Mouse (Mus musculus) Muller cell, postnatal 12 days (primary cell): ENCODE measurements around the gene Sectm1b.
A peak's percentile ranks its signal among the peaks of the same experiment; 100 is the strongest.
"Not testable (repeated sequence)": the region's sequence is repeated elsewhere in the genome, so short reads cannot be mapped to it uniquely, and the experiment has no call there.

Source experiments
- DNase-seq: peaks from one replicate; pipeline ENCODE4 v3.0.0-alpha.2; 2015; ENCODE audit errors: inconsistent ontology term

Sectm1b gene

DNA sequence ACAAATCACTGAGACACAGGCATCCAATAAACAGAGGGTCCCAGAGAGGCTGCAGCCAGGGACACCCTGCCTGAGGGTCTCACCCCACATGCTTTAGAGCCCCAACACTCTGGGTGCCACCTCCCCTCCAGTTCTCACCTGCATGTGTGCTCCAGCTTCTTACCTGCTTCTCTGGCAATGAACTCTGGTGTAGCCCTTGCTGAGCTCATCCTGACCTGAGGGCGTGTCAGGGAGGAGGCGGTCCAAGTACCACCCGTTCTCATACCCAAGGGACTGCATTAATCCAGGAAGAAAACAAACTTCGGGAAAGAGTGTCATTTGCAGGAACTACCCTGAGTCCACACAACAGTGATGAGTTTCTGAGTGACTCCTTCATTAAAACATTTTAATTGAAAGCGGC is at the start of gene Sectm1b:
Sectm1b (minus strand) TSS at position 191 of the 400 bp plus-strand sequence.
- DNase-seq = no peak

DNA sequence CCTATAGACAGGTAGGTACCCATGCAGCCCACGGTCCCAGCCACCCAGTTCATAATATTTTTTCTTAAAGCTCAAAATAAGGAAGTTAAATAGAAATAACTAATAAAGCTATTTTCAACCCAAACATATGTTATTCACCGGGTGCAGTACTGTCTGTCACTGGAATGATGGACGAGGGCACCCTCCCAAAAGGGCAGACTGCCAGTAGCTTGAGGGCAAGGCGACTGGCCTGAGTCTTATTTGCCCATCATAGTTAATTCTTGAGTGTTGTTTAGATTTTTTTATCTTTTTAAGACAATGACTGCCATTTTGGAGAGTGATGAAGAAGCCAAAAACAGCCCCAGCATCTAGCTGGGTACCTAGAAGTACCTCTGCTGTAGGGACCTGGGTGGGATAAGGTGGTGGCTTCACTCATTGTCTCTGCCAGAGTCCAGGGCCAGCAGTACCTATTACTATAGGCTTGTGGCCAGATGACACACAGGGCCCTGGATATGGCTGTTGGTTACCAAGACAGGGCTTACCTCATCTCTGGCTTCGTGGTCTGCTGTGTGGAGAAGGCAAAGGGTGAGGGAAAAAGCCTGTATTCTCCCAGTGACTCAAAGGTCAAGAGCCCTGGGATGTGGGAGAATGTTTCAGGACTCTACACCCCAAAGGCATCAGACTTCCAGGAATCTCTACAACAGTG is 48.9 kb upstream of the Sectm1b start:
- peak; percentile 26 for DNase-seq

DNA sequence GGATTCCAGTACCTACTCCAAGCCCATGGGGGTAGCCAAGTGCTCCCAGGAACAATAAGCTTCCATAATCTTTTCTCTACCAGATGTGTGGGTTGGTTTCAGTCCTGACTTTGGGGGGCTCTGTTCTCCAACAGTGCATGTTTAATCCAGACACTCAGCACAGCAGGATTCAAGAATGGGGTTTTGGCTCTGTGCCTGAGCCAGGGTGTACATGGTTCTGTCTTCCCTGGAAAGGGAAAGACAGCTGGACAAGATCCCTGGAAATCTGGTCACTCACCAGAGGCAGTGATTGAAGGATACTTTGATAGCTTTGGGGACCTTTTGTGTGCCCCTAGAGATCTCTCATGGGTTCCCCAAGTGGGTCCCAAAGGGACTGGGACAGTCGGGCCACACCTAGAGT is 48.2 kb upstream of the Sectm1b start:
- DNase-seq = no peak

DNA sequence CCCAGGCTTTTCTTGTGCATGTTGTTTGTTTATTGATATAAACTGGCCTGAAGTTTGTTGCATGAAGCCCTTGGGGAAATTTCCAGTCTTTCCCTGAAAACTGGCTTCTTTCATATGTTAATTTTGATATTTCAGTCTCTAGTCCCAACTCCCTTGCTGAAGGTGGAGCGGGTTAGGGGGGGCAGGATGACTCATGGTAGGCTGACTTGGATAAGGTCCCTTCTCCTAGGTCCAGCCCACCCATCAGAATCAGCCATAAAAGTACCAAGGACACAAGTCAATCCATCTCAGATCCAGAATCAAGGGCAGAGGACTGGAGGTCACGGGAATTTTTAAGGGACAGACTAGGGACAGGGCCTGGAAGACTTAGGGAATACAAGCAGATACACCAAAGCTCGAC is 47.7 kb upstream of the Sectm1b start:
- no peak for DNase-seq

DNA sequence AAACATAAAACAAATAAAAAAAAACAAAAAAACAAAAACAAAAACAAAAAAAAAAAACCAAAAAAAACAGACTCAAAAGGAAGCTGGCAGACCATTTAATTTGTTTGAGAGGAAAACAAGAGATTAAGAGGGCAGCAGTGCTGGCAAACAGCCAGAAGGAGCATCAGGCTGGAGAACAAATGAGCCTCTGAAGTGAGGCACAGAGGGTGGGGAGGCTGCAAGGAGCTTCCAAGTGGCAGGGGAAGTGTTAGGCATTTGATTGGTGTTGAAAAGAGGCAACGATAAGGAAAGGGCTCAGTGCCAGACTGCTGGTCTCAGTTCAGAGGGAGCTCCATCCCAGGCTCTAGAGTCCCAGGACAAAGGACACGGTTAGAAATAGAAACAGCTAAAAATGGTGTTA is 46.6 kb upstream of the Sectm1b start:
- DNase-seq = peak; percentile 24

DNA sequence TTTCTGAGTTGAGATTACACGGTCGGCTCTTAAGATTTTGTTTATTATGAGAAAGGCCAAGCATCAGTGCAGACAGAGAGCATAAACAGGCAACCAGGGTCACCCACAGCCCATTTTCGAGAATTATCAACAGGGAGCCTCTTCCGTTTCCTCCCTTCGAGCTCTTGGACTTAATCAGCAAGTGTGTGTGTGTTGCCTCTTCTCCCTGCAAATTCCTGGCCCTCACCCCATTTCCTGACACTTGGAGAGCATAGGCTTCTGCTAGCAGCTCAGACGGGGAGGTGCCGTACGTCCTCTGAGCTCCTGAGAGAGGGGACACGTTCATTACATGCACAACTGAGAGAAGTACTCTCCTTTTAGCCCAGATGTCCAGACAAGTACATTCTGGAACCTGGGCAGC is 44.7 kb upstream of the Sectm1b start:
- DNase-seq = no peak

DNA sequence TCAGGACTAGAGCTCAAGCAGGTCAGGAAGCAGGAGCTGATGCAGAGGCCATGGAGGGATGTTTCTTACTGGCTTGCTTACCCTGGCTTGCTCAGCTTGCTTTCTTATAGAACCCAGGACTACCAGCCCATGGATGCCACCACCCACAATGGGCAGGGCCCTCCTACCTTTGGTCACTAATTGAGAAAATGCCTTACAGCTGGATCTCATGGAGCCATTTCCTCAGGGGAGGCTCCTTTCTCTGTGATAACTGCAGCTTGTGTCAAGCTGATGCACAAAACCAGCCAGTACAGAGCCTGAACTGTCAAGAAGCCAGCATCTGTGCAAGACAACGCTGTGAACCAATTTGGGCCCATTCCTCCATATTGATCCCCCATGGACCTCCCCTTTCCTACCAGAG is 43.9 kb upstream of the Sectm1b start:
- DNase-seq = not testable (repeated sequence)

DNA sequence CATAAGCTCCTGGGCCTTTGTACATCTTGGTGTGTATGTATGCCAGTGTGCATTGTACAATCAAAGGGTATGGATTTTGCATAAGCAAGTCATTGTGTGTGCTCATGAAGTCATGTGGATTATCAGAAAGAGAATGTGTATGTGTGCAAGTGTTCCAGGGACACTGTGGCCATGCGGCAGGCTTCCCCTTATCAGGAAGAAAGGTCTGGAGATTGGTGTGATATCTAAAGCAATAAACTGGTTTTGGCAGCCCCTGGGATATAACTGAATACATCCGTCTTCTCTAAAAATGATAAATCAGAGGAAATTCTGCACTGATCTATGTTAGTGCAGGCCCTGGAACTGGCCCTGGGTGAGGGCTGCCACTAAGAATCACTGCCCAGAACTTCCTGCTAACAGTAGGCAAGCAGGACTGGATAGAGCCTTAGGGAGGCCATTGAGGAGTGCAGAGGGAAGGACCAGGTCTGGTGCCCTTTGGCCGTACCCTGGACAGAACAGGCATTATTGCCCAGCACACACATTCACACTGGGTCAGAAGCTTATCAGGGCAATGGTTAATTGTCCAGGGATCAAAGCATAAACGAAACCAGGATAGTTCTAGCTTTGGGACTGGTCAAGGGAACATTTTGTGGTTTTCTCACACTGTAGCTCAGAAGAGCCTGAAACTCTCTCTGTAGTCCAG is 37.9 kb upstream of the Sectm1b start:
- DNase-seq = no peak

DNA sequence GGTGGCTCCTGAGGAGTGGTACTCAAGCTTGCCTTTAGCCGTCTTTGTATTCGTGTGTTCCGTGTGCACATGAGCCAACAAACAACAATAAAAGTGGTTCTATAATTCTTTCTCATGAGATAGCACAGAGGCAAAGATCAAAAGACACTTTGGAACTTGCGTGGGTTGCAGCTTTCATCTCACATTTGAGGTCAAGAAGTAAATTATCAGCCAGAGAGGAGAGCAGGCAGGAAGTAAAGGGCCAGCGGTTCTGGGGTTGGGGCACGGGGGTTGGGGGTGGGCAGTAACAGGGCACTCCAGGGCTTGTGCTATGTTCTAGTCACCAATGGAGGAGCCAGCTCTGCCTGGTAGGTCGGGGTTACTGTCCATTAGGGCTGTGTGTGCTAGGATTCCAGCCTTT is 37.3 kb upstream of the Sectm1b start:
- DNase-seq = no peak

DNA sequence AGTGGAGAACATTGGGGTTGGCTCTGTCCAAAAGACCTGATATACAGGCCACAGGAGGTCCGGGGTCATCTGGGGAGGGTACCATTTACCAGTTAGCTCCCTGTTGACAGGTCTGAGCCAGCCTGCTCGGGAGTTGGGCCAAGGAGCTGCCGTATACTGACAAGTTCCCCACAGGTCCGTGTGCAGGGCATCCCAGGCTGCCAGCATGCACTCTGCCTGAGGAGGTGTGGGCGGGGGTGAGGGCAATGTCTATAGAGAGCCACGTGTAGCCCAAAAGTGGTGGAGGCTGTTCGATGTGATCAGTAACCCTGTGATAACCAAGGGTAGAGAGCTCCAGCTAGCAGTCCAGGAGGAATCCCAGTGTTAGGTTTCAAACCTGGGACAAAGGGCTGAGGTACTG is 36.4 kb upstream of the Sectm1b start:
- DNase-seq = no peak

DNA sequence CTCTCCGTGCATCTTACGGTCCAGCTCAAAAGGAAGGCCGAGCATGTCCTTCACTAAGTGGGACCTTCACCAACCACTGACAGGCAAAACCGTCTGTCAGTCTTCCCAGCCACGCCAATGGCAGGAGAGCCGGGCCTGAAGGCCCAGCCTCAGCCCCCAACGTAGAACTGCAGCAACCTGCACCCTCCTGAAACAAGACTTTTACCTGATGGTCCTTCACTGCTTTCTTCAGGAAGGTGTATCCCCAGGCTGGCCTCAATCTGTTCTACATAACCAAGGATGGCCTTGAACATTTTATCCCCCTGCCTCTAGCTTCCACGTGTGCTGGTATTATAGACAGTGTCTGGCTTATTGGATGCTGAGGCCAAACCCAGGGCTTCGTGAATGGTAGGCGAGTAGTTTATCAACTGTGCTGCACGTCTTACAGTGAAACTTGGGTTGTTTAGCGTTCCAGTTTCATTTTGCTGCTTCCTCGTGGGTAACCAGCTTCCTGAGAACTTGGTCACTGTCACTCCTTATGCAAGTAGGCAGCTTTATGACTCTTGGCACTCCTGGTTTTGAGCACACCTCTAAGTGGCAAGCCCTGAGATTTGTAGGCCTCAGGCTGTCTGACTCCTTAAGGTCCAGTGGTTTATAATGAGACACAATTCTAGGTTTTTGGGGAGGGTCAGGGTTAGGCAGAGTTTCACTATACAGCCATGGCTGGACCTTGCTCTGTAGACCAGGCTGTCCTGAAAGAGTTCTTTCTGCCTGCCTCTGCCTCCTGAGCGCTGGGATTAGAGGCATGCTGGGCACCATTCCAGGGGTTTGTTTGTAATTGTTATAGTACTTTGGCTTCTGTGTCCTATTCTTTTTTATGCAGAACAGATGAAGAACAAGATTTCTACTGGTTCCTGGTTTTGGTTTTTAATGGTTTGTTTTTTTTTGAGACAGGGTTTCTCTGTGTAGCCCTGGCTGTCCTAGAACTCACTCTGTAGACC is 29.5 kb upstream of the Sectm1b start:
- no peak for DNase-seq

DNA sequence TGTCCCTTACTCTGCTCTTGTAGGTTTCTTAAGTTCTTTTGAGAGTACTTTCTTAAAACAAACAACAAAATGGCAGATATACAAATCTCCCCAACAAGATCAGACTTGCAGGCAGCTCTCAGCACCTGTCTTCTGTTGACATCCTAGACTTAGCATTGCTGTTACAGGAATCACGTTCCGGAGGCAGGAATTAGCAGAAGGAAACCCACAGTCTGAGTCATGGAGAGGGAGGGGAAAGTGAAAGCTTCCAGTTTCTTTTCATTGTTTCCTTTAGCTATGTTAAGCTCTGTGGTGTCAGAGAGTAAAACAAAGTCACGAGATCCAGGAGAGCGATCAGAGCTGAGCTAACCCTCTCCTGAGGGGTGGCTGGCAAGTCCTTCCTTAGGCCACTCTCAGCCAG is 27.6 kb upstream of the Sectm1b start:
- peak; percentile 54 for DNase-seq

DNA sequence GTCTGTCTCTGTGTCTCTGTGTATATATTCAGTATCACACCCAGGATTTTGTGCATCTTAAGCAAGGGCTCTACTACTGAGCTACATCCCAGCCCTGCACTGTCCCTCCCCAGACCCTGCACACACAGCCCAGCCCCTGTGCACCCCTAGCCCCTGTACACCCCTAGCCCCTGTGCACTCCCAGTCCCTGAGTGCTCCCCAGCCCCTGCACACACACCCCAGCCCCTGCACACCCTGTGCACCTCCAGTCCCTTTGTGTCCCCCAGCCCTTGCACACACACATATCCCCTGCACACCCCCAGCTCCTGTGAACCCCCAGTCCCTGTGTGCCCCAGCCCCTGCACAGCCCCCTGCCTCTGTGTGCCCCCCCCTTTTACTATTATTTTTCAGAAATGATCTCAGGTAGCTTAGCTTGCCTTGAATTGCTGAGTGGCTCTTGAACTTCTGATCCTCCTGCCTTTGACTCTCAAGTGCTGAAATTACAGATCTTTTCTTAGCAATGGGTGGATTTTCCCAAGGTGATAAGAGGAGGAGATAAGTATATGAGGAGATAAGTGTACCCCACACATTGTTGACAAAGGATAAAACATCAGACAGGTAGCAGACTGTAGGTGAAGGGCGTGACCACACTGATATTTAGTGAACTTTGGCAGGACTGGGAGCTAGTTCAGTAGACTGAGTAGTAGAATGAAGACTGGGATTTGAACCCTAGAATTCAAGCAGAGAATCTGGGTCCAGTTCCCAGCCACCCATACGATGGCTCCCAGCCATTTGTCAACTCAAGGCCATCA is 26.6 kb upstream of the Sectm1b start:
- DNase-seq = no peak

DNA sequence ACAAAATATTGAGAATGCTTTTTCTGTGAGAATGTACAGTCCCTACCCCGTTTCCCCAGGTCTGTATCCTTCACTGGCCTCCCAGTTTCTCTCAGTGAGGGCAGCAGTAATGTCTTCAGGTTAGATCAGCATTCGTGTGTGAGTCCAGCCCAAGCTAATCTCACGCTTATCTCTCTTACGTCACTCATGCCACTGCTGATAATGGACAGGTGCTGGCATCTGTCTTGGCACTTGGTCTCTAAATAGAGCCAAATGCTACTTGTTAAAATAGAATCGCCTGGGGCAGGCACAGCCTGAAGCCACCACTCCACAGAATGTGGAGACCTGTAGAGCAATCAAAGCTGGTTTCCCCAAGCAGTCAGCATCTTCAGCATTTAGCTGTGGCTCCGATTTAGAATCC is 25.6 kb upstream of the Sectm1b start:
- no peak for DNase-seq

DNA sequence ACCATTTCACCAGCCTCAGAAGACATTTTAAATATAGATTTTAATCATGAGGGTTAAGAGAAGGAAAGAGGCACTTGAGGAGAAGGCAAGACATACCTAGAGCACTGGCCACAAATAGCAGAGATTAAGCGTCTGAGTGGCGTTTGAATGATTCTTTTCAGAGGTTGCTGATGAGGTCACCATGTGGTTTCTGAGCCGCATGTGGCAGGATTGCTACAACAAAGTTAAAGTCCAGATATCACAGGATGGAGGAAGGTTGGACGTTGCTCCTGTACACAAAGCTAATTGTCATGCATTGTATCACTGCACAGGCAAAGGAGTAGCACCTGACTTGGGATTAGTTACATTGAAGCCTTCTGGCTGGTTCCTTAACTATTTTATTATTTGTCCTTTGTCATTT is 22.9 kb upstream of the Sectm1b start:
- DNase-seq = no peak

DNA sequence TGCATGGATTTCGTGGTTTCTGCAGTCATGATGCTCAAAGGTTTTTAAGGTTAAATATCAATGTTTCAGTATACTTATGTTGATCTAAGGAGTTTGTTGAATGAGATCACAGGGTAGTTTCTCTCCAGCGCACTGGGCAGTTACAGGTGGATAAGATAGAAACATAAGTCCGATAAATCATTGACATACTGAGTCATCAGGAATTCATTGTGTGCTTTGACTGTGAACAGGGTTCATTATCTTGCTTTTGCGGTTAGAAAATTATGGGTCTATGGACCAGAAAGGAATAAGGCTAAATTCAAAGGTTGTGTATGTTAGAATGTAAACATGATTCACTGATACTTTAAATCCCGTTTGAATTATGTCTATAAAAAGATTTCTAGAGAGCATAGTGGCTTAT is 21.8 kb upstream of the Sectm1b start:
- no peak for DNase-seq

DNA sequence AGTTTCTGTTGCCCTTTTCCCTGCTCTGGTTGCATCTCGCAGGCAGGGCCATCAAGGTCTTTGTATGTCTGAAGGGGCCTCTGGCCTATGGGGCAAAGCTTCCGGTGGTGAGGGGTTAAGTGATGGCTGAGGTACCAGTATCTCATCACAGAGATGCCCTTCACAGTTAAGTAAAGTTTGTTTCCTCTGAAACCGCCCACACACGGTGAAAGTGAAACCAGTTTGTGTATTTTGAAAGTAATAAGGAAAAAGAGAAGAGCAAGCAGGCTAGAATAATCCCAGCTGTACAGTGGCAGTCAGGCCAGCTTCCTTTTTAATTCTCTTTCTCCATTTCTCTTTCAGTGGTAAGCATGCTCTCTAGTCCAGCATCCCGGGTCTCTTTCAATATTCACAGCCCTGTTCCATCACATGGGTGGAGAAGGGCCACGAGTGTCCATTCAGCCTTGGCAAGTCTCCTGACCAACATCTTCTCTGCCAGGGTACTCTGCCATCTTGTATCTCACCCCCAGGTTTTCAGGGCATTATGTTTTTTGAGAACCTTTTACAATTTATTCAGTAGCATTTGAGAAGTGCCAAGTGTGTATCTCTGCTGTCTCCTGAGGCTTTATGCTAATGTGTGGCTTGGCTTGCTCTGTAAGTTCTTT is 19.6 kb upstream of the Sectm1b start:
- no peak for DNase-seq

DNA sequence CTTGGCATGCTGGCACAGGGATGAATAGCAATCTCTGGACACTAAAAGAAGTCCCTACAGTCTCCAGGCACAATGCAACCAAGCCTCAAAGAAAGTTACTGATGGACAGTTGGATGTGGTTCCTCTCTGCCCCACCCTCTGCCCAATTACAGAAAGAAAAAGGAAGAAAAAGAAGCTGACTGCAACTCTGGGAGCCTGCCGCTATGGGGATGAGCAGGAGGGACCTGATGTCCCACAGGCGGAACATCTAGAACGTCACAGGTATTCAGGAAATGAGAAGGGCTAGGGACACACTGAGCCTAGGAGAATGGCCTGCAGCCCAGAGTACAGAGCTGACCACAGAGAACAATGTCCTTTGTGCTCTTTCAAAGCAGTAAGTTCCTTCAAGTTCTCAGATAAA is 18.9 kb upstream of the Sectm1b start:
- DNase-seq = no peak

DNA sequence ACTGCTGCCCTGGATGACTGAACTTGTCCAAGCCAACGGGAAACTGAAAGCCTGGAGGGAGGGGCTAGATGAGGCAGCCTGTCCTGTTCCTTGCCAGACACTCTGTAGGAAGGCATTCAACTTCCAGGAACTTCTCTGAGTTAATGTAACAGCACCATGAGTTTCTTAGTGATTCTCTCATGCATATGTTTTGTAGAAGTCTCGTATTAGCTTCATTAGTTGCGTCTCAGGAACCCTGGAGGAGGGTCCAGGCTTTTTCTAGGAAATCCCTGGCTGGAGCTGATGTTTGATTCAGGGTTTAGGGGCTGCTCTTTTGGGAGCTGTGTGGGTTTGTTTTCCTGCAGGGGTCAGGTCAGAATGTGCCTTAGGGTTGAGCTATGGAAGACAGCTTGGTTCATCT is 17.8 kb upstream of the Sectm1b start, which contains the start of gene Sectm1a:
Sectm1a (minus strand) TSS at position 101 of the 400 bp plus-strand sequence.
- DNase-seq = no peak

DNA sequence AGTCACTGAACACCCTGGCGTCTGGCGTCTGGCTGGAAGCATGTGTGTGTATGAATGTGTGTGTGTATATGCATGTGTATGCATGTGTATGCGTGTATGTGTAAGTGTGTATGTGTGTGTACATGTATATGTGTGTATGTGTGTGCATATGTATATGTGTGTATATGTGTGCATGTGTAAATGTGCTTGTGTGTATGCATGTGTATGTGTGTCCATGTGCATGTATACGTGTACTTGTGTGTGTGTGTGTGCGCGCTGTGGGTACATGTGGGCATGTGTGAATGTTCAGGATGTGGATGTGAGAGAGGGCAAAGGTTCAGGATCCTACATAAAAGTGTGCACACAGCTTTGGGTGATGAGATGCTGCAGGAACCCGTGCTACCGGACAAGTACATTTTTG is 17.0 kb upstream of the Sectm1b start:
- DNase-seq = no peak

DNA sequence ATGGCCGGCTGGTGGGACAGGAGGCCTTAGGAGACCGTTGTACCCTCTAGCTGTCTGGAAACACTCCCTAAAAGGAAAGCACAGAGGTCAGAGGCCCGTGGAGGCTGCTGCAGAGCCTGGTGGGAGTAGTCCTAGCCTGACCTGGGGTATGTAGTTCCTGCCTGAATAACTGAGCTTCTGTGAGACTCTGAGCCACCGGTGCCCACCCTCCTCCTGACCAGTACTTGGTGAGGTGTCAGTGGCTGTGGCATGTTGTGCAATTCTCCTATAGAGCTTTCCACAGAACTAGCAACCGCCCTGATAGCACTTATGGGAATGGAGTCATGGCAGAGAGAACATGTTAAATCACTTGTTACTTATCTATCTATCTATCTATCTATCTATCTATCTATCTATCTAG is 12.3 kb upstream of the Sectm1b start:
- no peak for DNase-seq
